Mouse (Mus musculus): ENCODE results near the gene Vsig4.

GRCm38 (mm10) chrX:96329764-96330163 is 36.5 kb upstream of the Vsig4 start:
- TF ChIP-seq CTCF (IDR thresholded peaks at IDR 0.05; ENCODE audit: low read depth, low read length): no peak
- TF ChIP-seq POLR2A (IDR thresholded peaks at IDR 0.05; ENCODE audit: insufficient read depth, low read length): no peak

All from ES-Bruce4 (cell line).